Mouse (Mus musculus): ENCODE results near the gene Atf6. TPM values are rescaled to one million over a fixed set of nuclear protein-coding genes. Genes with fewer than 3 reads are reported as not detected.

The Atf6 gene
- total and polyA plus RNA-seq, 3 experiments = 33.8 to 47.0 (median 35.3) TPM

GRCm38 (mm10) chr1:170901536-170902238 lies 34.1 kb upstream of the Atf6 start (continued):
- TF ChIP-seq MXI1 (IDR thresholded peaks at IDR 0.05; ENCODE audit: low read depth, low read length) (peak; percentile 1; the same call in 1 of the 2 replicates), MAFK (IDR thresholded peaks at IDR 0.05; ENCODE audit: insufficient replicate concordance, low read length) (no peak), ZKSCAN1 (IDR thresholded peaks at IDR 0.05; ENCODE audit: borderline replicate concordance, low read depth, low read length) (no peak), CHD1 (IDR thresholded peaks at IDR 0.05; ENCODE audit: low read depth, low read length) (no peak), EP300 (IDR thresholded peaks at IDR 0.05; ENCODE audit: low read length) (no peak), ETS1 (conservative IDR thresholded peaks at IDR 0.05; ENCODE audit: low read depth, low read length) (no peak)

DNA sequence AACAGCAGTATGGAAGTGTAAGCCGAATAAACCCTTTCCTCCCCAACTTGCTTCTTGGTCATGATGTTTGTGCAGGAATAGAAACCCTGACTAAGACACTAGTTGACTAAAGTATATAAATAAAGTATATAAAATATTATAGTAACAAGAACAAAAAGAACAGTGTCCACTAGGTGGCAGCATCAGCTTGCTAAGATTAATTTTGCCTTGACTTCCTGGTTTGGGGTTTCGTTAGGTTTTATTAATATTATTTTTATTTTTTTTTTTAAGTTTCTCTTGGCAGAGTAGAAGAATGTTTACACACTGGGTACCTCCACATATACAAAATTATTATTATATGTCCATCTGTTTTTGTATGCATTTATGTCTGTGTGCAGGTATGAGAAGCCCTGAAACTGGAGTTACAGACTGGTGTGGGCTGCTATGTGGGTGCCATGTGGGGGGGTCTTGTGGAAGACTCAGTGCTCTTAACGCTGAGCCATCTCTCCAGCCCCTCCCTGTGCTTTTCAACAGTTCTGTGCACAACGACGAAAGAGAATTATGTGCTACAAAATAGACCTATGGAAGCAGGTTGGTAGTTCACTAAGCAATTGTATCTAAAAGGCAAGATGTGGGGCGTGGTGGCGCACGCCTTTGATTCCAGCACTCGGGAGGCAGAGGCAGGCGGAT lies 33.4 kb upstream of the Atf6 start:
- Histone ChIP-seq H3K79me2 (replicated peaks; ENCODE audit: control insufficient read depth, extremely low read depth, insufficient read depth, poor library complexity, severe bottlenecking) (no peaks in the 10 kb centered on the region), H3K4me1 (ENCODE audit: control insufficient read depth in 1 of 2, insufficient read depth in 2 of 2) (peaks cover 14 to 51% of the 10 kb centered on the region in 2 experiments), H3K27ac (ENCODE audit: insufficient read depth, low read depth) (peak overlapping the region; percentile 34; the same call in 1 of the 2 replicates), H3K36me3 (replicated peaks in 1 of 2; ENCODE audit: control insufficient read depth in 1 of 2, insufficient read depth in 1 of 2, low read length in 1 of 2) (no peaks in the 10 kb centered on the region), H3K9ac (ENCODE audit: insufficient read depth, low read depth) (peak overlapping the region; percentile 36; the same call in 1 of the 2 replicates), H3K4me3 (replicated peaks in 1 of 3; ENCODE audit: low read depth in 2 of 3, low read length in 2 of 3, poor library complexity in 1 of 3) (peak overlapping the region; percentile 40 to 48 (median 45)), H3K27me3 (replicated peaks) (no peaks in the 10 kb centered on the region), H3K4me2 (ENCODE audit: insufficient read depth, low read depth, poor library complexity, severe bottlenecking) (peak overlapping the region; percentile 80), H3K9me3 (replicated peaks; ENCODE audit: low read length) (no peaks in the 10 kb centered on the region)
- DNase-seq (ENCODE audit: extremely low read depth) = peak; percentile 77
- TF ChIP-seq RAD21 (IDR thresholded peaks at IDR 0.05; ENCODE audit: low read depth, low read length) = peak; percentile 82
- peak; percentile 49; the same call in 1 of the 2 replicates for TF ChIP-seq SMC3 (IDR thresholded peaks at IDR 0.05; ENCODE audit: low read depth, low read length)
- TF ChIP-seq MAX (IDR thresholded peaks at IDR 0.05; ENCODE audit: low read length) = peak; percentile 2; the same call in 1 of the 2 replicates
- peak; percentile 83 for TF ChIP-seq ELF1 (IDR thresholded peaks at IDR 0.05; ENCODE audit: low read depth, low read length)
- 0 out of 2 replicates have a peak, but pooled peaks have one; percentile 12 for TF ChIP-seq HCFC1 (IDR thresholded peaks at IDR 0.05; ENCODE audit: low read depth, low read length)
- no peak for TF ChIP-seq MEF2A (IDR thresholded peaks at IDR 0.05; ENCODE audit: borderline replicate concordance, low read depth, low read length)
- peak; percentile 46 for TF ChIP-seq SIN3A (IDR thresholded peaks at IDR 0.05; ENCODE audit: low read length)
- TF ChIP-seq MYC (IDR thresholded peaks at IDR 0.05; ENCODE audit: low read depth, low read length) = 0 out of 2 replicates have a peak, but pooled peaks have one; percentile 42
- no peak for TF ChIP-seq USF1 (IDR thresholded peaks at IDR 0.05; ENCODE audit: low read depth, low read length)
- no peak for TF ChIP-seq CHD2 (IDR thresholded peaks at IDR 0.05; ENCODE audit: low read length)
- peak; percentile 38; the same call in 1 of the 2 replicates for TF ChIP-seq IRF4 (IDR thresholded peaks at IDR 0.05; ENCODE audit: low read depth, low read length)
- no peak for TF ChIP-seq POLR2A (IDR thresholded peaks at IDR 0.05; ENCODE audit: low read depth, low read length)
- TF ChIP-seq NELFE (IDR thresholded peaks at IDR 0.05; ENCODE audit: low read depth, low read length) = no peak
- TF ChIP-seq JUND (conservative IDR thresholded peaks at IDR 0.05; ENCODE audit: low read depth, low read length) = 0 out of 2 replicates have a peak, but pooled peaks have one; percentile 39
- TF ChIP-seq ZNF384 (IDR thresholded peaks at IDR 0.05; ENCODE audit: low read depth, low read length) = peak; percentile 79
- TF ChIP-seq CTCF (conservative IDR thresholded peaks at IDR 0.05 in 1 of 2, IDR thresholded peaks at IDR 0.05 in 1 of 2; ENCODE audit: low read depth in 2 of 2, low read length in 2 of 2) = peak in 1 of 2 experiments; percentile 74; a peak in 2 of 4 replicates
- 0 out of 2 replicates have a peak, but pooled peaks have one; percentile 19 for TF ChIP-seq ZC3H11A (IDR thresholded peaks at IDR 0.05; ENCODE audit: low read depth, low read length)
- TF ChIP-seq TBP (conservative IDR thresholded peaks at IDR 0.05; ENCODE audit: low read depth, low read length) = no peak
- in situ Hi-C loops (cut with MboI; ENCODE audit: low pct_ligation_motif_present, low pct_unique_long_range_greater_than_20kb, low sequenced_read_pairs) (no loop called here), dilution Hi-C loops (cut with MboI; ENCODE audit: extremely low pct_ligation_motif_present, extremely low pct_unique_long_range_greater_than_20kb, low sequenced_read_pairs) (no loop called here)
